Mouse (Mus musculus) olfactory bulb, adult 2 months (tissue): ENCODE measurements at regions not wholly inside any gene's neighbourhood (a gene's known extent, or its start where the extent isn't known, plus 50 kb on each side); places are given as distances from the start of the nearest gene placed in this dataset.

Experiments used
- CTCF ChIP-seq: fragments of 200-500 bp; IDR thresholded peaks from 2 replicates; pipeline ENCODE4 v1.5.1; 2012; ENCODE audit warnings: low read depth, mild to moderate bottlenecking, low read length, moderate library complexity; ENCODE audit not compliant: insufficient read depth
- POLR2A ChIP-seq: fragments of 200-500 bp; IDR thresholded peaks from 2 replicates; pipeline ENCODE4 v1.6.1; 2012; ENCODE audit warnings: mild to moderate bottlenecking, low read depth, low read length, moderate library complexity; ENCODE audit not compliant: insufficient read depth

DNA sequence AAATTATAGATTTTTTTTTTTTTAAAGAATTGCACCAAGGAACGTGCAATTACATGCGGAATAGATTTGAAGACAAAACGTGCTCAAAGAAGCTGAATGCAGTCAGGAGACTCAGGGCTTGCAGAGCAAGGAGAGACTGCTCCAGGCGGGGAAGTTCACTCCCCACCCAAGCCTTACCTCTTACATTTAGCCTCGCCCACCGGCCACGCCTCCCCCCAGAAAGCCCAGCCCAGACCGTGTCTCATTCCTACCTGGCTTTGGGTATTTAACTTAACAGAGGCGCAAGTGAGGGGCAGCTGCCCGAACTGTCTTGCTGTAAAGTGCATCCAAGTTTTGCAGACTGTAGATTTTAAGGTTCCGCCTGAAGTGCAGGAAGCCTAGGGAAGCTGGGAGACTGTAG, 227.8 kb downstream of the Bcl11a start:
- TF ChIP-seq CTCF (no peak), POLR2A (no peak)
